In the genomic region with DNA sequence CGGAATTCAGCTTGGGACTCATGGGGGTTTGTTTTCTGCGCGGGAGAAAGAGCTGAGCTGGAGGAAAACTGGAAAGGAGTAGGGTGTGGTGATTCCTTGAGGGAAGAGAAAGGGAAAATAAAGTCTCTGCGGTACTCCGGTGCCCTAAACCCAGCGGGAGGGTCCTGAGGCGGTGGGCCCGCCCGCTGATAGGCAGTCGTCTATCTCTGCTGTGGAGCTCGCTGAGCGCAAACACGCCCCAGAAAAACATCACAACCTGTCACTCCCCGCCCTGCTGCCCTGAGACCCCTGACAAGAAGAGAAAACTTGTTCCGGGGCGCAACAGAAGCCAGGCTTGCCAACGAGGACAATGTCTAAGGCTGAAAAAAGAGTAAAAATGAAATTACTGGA, we compare ENCODE assay signal across 8 mouse cellular contexts. TPM values are rescaled to one million over a fixed set of nuclear protein-coding genes. Genes with fewer than 3 reads are reported as not detected.
DNase-seq lines count a peak whose midpoint lies in the region; ATAC-seq and TF ChIP-seq lines count a peak whose summit lies in the region.

No protein-coding gene starts in this region.

- DNase-seq in kidney, adult 9 months: no peak
- DNase-seq in forebrain, embryonic 14.5 days (ENCODE audit: low spot score): peak; percentile 31
- no peak for DNase-seq in liver, embryonic 14.5 days (ENCODE audit: low read depth in 3 of 3, low spot score in 3 of 3)
- no peak for DNase-seq in left cerebral cortex, adult 11 months (ENCODE audit: low spot score)
- DNase-seq in adrenal gland, adult 18-20 months (ENCODE audit: low spot score in 2 of 2): no peak

- TF ChIP-seq POLR2A in bone marrow macrophage, adult 2 months (IDR thresholded peaks at IDR 0.05; ENCODE audit: borderline replicate concordance, low read depth, low read length): no peak

- TF ChIP-seq EP300 in liver, embryonic 14.5 days (IDR thresholded peaks at IDR 0.05; ENCODE audit: low read depth): no peak

- peak overlapping the region; percentile 53 for H3K4me3 ChIP-seq in kidney, embryonic 15.5 days (replicated peaks)
- peak overlapping the region; percentile 29; the same call in 1 of the 2 replicates for H3K4me3 ChIP-seq in bone marrow macrophage, adult 2 months (ENCODE audit: insufficient read depth, low read length)
- peak overlapping the region; percentile 86 for H3K4me3 ChIP-seq in forebrain, embryonic 14.5 days (ENCODE audit: low read depth, low read length)
- peak overlapping the region; percentile 11 to 45; a peak in 3 of 4 replicates for H3K4me3 ChIP-seq in liver, embryonic 14.5 days (ENCODE audit: insufficient read depth in 1 of 2, low read depth in 2 of 2, low read length in 2 of 2)

- H3K9ac ChIP-seq in kidney, embryonic 15.5 days: no peak overlapping the region
- peak overlapping the region; percentile 79 for H3K9ac ChIP-seq in forebrain, embryonic 14.5 days (ENCODE audit: low read length)
- H3K9ac ChIP-seq in liver, embryonic 14.5 days (replicated peaks): no peak overlapping the region

- peaks cover 20% of the 10 kb centered on the region for H3K4me1 ChIP-seq in kidney, embryonic 15.5 days
- H3K4me1 ChIP-seq in bone marrow macrophage, adult 2 months (ENCODE audit: control insufficient read depth, insufficient read depth, low read length): no peaks in the 10 kb centered on the region
- H3K4me1 ChIP-seq in forebrain, embryonic 14.5 days (ENCODE audit: control insufficient read depth, insufficient read depth, low read length): peaks cover 6% of the 10 kb centered on the region
- no peaks in the 10 kb centered on the region for H3K4me1 ChIP-seq in liver, embryonic 14.5 days (replicated peaks; ENCODE audit: control insufficient read depth in 2 of 2, insufficient read depth in 2 of 2, low read length in 1 of 2)

- no peak for TF ChIP-seq CTCF in bone marrow macrophage, adult 2 months (IDR thresholded peaks at IDR 0.05; ENCODE audit: low read depth, low read length)
- TF ChIP-seq CTCF in liver, embryonic 14.5 days (IDR thresholded peaks at IDR 0.05; ENCODE audit: low read depth): no peak

- WGBS in kidney, embryonic 15.5 days: under 1% methylated on average over 17 of the region's 17 CpGs
- 2% methylated on average over 17 of the region's 17 CpGs for WGBS in forebrain, embryonic 14.5 days
- WGBS in liver, embryonic 14.5 days (ENCODE audit: insufficient replicate concordance): under 1% methylated on average over 17 of the region's 17 CpGs

- ATAC-seq in kidney, embryonic 15.5 days (replicated peaks; ENCODE audit: low FRiP score): 0 out of 2 replicates have a peak, but pooled peaks have one; percentile 22
- ATAC-seq in forebrain, embryonic 14.5 days: peak; percentile 36; the same call in 1 of the 2 replicates
- no peak for ATAC-seq in liver, embryonic 14.5 days (ENCODE audit: insufficient read depth)
- ATAC-seq in granulocyte monocyte progenitor cell, adult 5-6 weeks (replicated peaks; ENCODE audit: poor library complexity, severe bottlenecking): no peak

- H3K27me3 ChIP-seq in kidney, embryonic 15.5 days: peaks cover 43% of the 10 kb centered on the region
- no peaks in the 10 kb centered on the region; the same call in 1 of the 2 replicates for H3K27me3 ChIP-seq in forebrain, embryonic 14.5 days (replicated peaks; ENCODE audit: control insufficient read depth, insufficient read depth, low read length)
- H3K27me3 ChIP-seq in liver, embryonic 14.5 days (ENCODE audit: control insufficient read depth, insufficient read depth, low read length): peaks cover 31% of the 10 kb centered on the region

- no peak overlapping the region for H3K27ac ChIP-seq in kidney, embryonic 15.5 days
- H3K27ac ChIP-seq in bone marrow macrophage, adult 2 months (ENCODE audit: insufficient read depth, low read depth, low read length): no peak overlapping the region
- no peak overlapping the region for H3K27ac ChIP-seq in forebrain, embryonic 14.5 days (ENCODE audit: low read depth, low read length)
- H3K27ac ChIP-seq in liver, embryonic 14.5 days: no peak overlapping the region

- no peaks in the 10 kb centered on the region for H3K9me3 ChIP-seq in kidney, embryonic 15.5 days (replicated peaks)
- H3K9me3 ChIP-seq in forebrain, embryonic 14.5 days (replicated peaks; ENCODE audit: control insufficient read depth, low read length): no peaks in the 10 kb centered on the region
- no peaks in the 10 kb centered on the region for H3K9me3 ChIP-seq in liver, embryonic 14.5 days (ENCODE audit: control insufficient read depth, low read length)

- H3K36me3 ChIP-seq in kidney, embryonic 15.5 days: no peaks in the 10 kb centered on the region
- no peaks in the 10 kb centered on the region for H3K36me3 ChIP-seq in forebrain, embryonic 14.5 days (ENCODE audit: control insufficient read depth, insufficient read depth, low read length)
- no peaks in the 10 kb centered on the region for H3K36me3 ChIP-seq in liver, embryonic 14.5 days (replicated peaks; ENCODE audit: control insufficient read depth, insufficient read depth, low read depth)

- peak overlapping the region; percentile 91 for H3K4me2 ChIP-seq in kidney, embryonic 15.5 days
- H3K4me2 ChIP-seq in forebrain, embryonic 14.5 days (ENCODE audit: low read length): peak overlapping the region; percentile 69
- H3K4me2 ChIP-seq in liver, embryonic 14.5 days (ENCODE audit: low read depth): peak overlapping the region; percentile 52

RNA-seq across cellular contexts. Expression of gene Rtn1, which starts 1.1 kb away (rescaled TPM):
- 11.5 and 29.7 TPM in 2 replicates for polyA plus RNA-seq in kidney, embryonic 15.5 days (2015; fragmentation: Nextera tagmentation; extraction: Ambion mirVana)
- 1.6 and 3.6 TPM in 2 replicates for polyA plus RNA-seq in bone marrow macrophage, adult 2 months (2012; ENCODE audit: insufficient read depth, insufficient read length, missing spikeins)
- polyA plus RNA-seq in forebrain, embryonic 14.5 days (2014; fragmentation: Nextera tagmentation; extraction: Ambion mirVana): 1,321 and 1,816 TPM in 2 replicates
- polyA plus RNA-seq in liver, embryonic 14.5 days (2012; rRNA removed): 0.63 and 1.8 TPM in 2 replicates
- 0.78 and 1.5 TPM in 2 replicates for polyA plus RNA-seq in liver, embryonic 14.5 days (2014; fragmentation: Nextera tagmentation; extraction: Ambion mirVana)
- total RNA-seq in granulocyte monocyte progenitor cell, adult 5-6 weeks (2014; fragmentation: Nextera tagmentation): not detected in 2 replicates
- not detected in 2 replicates for total RNA-seq in granulocyte monocyte progenitor cell, adult 5-6 weeks (2017)
- total RNA-seq in adrenal gland, adult 18-20 months (2021): 10 to 100 TPM; 23.1 to 29.8 TPM

RNA-seq across cellular contexts. Expression of gene Lrrc9, which starts 34.0 kb away (rescaled TPM):
- polyA plus RNA-seq in kidney, embryonic 15.5 days (2015; fragmentation: Nextera tagmentation; extraction: Ambion mirVana): 0.28 and 0.32 TPM in 2 replicates
- not detected in 2 replicates for polyA plus RNA-seq in bone marrow macrophage, adult 2 months (2012; ENCODE audit: insufficient read depth, insufficient read length, missing spikeins)
- polyA plus RNA-seq in forebrain, embryonic 14.5 days (2014; fragmentation: Nextera tagmentation; extraction: Ambion mirVana): 2.0 and 2.1 TPM in 2 replicates
- polyA plus RNA-seq in liver, embryonic 14.5 days (2012; rRNA removed): 0.02 and 0.09 TPM in 2 replicates
- 0.14 TPM in 1 of 2 replicates, not detected in the other for polyA plus RNA-seq in liver, embryonic 14.5 days (2014; fragmentation: Nextera tagmentation; extraction: Ambion mirVana)
- 0.36 TPM in 1 of 2 replicates, not detected in the other for total RNA-seq in granulocyte monocyte progenitor cell, adult 5-6 weeks (2014; fragmentation: Nextera tagmentation)
- 0.41 and 0.52 TPM in 2 replicates for total RNA-seq in granulocyte monocyte progenitor cell, adult 5-6 weeks (2017)
- total RNA-seq in adrenal gland, adult 18-20 months (2021): 1 to 10 TPM; 1.4 to 4.1 TPM

Comparison
In these comparisons a context has a peak if more than half of its experiments do, and no peak if none do; other contexts are left out.
1. ATAC-seq: peak in kidney, embryonic 15.5 days (single experiment) and forebrain, embryonic 14.5 days (single experiment); none in liver, embryonic 14.5 days (single experiment) and granulocyte monocyte progenitor cell, adult 5-6 weeks (single experiment).
2. H3K4me3 ChIP-seq: peak in every context shown above with its lines; median percentile 86 in forebrain, embryonic 14.5 days; 53 in kidney, embryonic 15.5 days; 29 in bone marrow macrophage, adult 2 months; 28 in liver, embryonic 14.5 days.
3. RNA of gene Rtn1, which starts 1.1 kb away (polyA plus RNA-seq): 1,321 to 1,816 TPM in forebrain, embryonic 14.5 days; 11.5 to 29.7 TPM in kidney, embryonic 15.5 days, 1.6 to 3.6 TPM in bone marrow macrophage, adult 2 months and 0.63 to 1.8 TPM in liver, embryonic 14.5 days; every median in the first group is over 10 times any median in the second.
4. Peak in every context shown above with its lines, with median percentiles within 50 percentile points of each other: H3K4me2 ChIP-seq.